Mouse (Mus musculus): ENCODE measurements around the gene Ppp1r15a. TPM values are rescaled to one million over a fixed set of nuclear protein-coding genes. Genes with fewer than 3 reads are reported as not detected.
A peak's percentile ranks its signal among the peaks of the same experiment; 100 is the strongest.

The Ppp1r15a gene
- polyA plus RNA-seq, 1 experiment: 119 TPM

DNA sequence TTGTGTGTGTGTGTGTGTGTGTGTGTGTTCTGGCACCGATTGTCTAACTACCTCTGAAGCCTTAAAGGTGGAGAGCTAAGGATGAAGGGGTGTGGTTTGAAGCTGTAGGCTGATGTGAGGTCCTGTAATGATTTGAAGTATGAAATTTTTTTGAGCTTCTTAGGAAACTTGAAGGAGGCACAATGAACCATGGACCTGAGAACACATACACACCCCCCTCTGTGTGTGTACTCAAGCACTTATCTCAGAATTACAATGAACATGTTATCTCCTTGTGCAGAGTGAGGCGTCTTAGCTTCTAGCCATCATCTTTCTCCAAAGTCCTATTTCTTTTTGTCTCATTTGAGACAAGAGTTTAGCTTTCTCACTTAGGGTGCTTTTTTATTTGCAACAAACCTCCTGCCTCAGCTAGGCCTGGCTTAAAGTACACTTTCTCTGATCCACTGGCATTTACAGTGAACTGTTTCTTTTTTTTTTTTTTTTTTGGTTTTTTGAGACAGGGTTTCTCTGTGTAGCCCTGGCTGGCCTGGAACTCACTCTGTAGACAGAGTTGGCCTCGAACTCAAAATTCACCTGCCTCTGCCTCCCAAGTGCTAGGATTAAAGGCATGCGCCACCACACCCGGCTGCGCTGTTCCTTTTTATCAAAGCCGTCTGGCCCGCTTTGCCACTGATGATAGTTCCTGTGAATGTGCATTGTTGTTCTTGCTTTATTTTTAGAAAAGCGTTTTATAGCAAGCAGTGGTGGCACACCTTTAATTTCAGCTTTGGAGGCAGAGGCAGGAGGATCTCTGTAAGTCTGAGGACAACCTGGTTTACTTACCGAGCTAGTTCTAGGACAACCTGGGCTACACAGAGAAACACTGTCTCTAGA lies 42.8 kb upstream of the Ppp1r15a start:
- H3K27ac ChIP-seq (ENCODE audit: insufficient read depth, low read length): peak overlapping the region; percentile 51
- no peak for DNase-seq (ENCODE audit: low read depth in 1 of 2, low spot score in 2 of 2)
- TF ChIP-seq POLR2A (IDR thresholded peaks at IDR 0.05; ENCODE audit: low read depth, low read length) (no peak), CTCF (IDR thresholded peaks at IDR 0.05; ENCODE audit: extremely low read depth, insufficient read depth, insufficient read length, insufficient replicate concordance) (no peak)
- H3K4me1 ChIP-seq (ENCODE audit: control insufficient read depth, insufficient read depth, insufficient read length): peaks cover 12% of the 10 kb centered on the region; the same call in 1 of the 2 replicates
- no peaks in the 10 kb centered on the region for H3K27me3 ChIP-seq (ENCODE audit: control insufficient read depth, insufficient read depth, low read length)
- H3K36me3 ChIP-seq (ENCODE audit: control insufficient read depth, insufficient read depth, low read length): no peaks in the 10 kb centered on the region
- WGBS: 70% methylated on average over 10 of the region's 10 CpGs
- no peak overlapping the region for H3K4me3 ChIP-seq (ENCODE audit: extremely low read depth, insufficient read depth, insufficient read length)

DNA sequence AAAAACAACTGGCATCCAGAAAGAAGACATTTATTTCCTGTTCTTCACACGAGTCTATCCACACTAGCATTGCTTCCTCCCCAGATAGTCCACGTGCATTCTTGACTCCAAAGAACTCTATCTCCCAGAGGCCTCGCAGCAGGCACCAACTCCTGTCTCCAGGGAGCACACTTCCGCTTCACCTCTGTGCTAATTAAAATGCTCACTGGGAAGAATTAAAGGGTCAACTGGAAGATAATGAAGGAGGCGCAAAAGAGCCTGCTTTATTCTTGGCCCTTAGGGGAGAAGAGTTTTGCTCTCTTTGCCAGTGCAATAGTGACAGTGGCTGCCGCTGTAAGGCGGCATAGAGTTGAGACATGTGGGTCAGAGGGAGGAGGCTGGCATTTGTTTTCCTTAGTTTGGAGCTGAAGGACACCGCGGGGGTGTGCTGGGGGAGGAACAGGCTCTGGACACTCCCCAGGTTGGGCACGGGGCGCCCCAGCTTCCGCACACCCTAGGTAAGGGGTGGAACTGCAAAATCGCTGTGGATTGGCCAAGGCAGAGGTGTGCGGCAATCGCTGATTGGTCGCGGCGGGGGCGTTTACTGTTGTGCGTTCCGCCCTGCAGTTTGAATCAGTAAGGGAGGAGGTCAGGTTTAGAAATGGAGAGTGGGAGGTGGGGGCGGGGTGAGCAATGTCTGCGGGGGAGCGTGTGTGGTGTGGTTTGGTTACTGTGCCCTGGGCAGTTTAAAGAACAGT lies 41.9 kb upstream of the Ppp1r15a start:
- Histone ChIP-seq H3K27ac (ENCODE audit: insufficient read depth, low read length) (peak overlapping the region; percentile 81), H3K36me3 (ENCODE audit: control insufficient read depth, insufficient read depth, low read length) (no peaks in the 10 kb centered on the region), H3K4me1 (ENCODE audit: control insufficient read depth, insufficient read depth, insufficient read length) (peaks cover 12% of the 10 kb centered on the region; the same call in 1 of the 2 replicates), H3K27me3 (ENCODE audit: control insufficient read depth, insufficient read depth, low read length) (no peaks in the 10 kb centered on the region), H3K4me3 (ENCODE audit: extremely low read depth, insufficient read depth, insufficient read length) (peak overlapping the region; percentile 57)
- WGBS: 1% methylated on average over 24 of the region's 24 CpGs
- TF ChIP-seq POLR2A (IDR thresholded peaks at IDR 0.05; ENCODE audit: low read depth, low read length): no peak; the same call in 1 of the 2 replicates
- TF ChIP-seq CTCF (IDR thresholded peaks at IDR 0.05; ENCODE audit: extremely low read depth, insufficient read depth, insufficient read length, insufficient replicate concordance): no peak
- DNase-seq (ENCODE audit: low read depth in 1 of 2, low spot score in 2 of 2): peak; percentile 72 to 87

DNA sequence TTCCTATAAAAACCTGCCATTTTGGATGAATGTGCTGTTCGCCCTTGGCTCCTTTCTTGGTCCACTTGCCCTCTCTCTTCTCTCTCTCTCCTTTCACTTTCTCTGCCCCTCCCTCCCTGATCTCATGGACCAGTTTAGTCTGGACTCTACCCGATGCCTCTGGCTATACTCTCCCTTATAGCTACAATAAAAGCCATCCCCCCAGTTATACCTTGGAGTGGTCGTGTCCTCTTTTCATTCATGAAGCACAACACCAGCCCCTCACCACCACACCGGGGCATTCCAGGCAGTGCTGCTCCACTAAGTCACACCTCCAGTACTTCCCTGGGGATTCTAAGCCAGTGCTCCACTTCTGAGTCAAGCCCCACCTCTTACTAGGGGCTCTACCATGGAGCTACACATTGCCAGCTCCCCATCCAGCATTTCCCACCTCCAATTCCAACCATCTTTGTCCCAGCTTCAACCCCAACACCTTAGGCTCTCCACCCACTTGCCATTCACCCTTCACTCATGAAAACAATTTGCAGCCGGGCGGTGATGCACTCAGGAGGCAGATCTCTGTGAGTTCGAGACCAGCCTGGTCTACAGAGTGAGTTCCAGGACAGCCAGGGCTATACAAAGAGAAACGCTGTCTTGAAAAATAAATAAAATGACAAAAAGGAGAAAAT lies 41.2 kb upstream of the Ppp1r15a start:
- no peak for DNase-seq (ENCODE audit: low read depth in 1 of 2, low spot score in 2 of 2)
- Histone ChIP-seq H3K27me3 (ENCODE audit: control insufficient read depth, insufficient read depth, low read length) (no peaks in the 10 kb centered on the region), H3K36me3 (ENCODE audit: control insufficient read depth, insufficient read depth, low read length) (no peaks in the 10 kb centered on the region), H3K4me1 (ENCODE audit: control insufficient read depth, insufficient read depth, insufficient read length) (peaks cover 12% of the 10 kb centered on the region; the same call in 1 of the 2 replicates), H3K27ac (ENCODE audit: insufficient read depth, low read length) (no peak overlapping the region), H3K4me3 (ENCODE audit: extremely low read depth, insufficient read depth, insufficient read length) (no peak overlapping the region)
- TF ChIP-seq CTCF (IDR thresholded peaks at IDR 0.05; ENCODE audit: extremely low read depth, insufficient read depth, insufficient read length, insufficient replicate concordance) (no peak), POLR2A (IDR thresholded peaks at IDR 0.05; ENCODE audit: low read depth, low read length) (no peak)
- 85% methylated on average over 8 of the region's 8 CpGs for WGBS

DNA sequence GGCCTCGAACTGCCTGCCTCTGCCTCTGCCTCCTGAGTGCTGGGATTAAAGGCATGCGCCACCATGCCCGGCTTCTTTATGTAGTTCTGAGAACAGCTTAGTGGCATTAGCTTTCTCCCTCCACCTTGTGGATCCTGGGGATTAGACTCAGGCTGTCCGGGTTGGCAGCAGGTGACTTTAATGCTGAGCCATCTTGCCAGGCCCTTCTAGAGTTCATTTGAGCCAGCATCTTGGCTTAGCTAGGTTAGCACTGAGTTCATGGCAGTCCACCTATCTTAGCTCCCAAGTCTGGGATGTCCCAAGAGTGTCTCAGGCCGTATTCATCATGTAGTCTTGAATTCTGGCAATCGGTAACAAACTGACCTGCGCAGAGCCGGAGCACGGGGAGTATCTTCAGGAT lies 39.4 kb upstream of the Ppp1r15a start:
- Histone ChIP-seq H3K4me3 (ENCODE audit: extremely low read depth, insufficient read depth, insufficient read length) (no peak overlapping the region), H3K27ac (ENCODE audit: insufficient read depth, low read length) (no peak overlapping the region), H3K27me3 (ENCODE audit: control insufficient read depth, insufficient read depth, low read length) (no peaks in the 10 kb centered on the region), H3K36me3 (ENCODE audit: control insufficient read depth, insufficient read depth, low read length) (no peaks in the 10 kb centered on the region), H3K4me1 (ENCODE audit: control insufficient read depth, insufficient read depth, insufficient read length) (peaks cover 9% of the 10 kb centered on the region; the same call in 1 of the 2 replicates)
- TF ChIP-seq CTCF (IDR thresholded peaks at IDR 0.05; ENCODE audit: extremely low read depth, insufficient read depth, insufficient read length, insufficient replicate concordance) (no peak), POLR2A (IDR thresholded peaks at IDR 0.05; ENCODE audit: low read depth, low read length) (no peak)
- DNase-seq (ENCODE audit: low read depth in 1 of 2, low spot score in 2 of 2): no peak
- WGBS: 96% methylated on average over 9 of the region's 9 CpGs

DNA sequence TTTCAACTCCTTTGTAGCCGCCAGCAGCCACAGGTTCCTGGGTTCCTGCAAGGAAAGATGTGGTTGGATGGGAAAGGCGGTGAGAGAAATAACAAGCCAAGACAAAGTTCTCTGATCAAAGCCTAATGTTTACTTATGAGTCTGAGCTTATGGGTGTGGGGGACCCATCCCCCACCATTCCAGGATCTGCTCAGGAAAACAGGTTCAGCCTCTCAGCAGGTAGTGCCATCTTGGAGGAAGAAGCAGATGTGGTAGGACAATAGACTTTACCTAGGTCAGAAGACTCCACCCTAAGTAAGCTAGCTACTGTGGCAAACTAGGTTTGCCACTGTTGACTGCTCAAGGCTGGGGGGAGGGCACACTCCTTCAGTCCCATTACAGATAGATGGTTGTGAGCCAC lies 38.7 kb upstream of the Ppp1r15a start:
- WGBS: 95% methylated on average over 2 of the region's 2 CpGs
- no peak overlapping the region for H3K4me3 ChIP-seq (ENCODE audit: extremely low read depth, insufficient read depth, insufficient read length)
- H3K36me3 ChIP-seq (ENCODE audit: control insufficient read depth, insufficient read depth, low read length): no peaks in the 10 kb centered on the region
- DNase-seq (ENCODE audit: low read depth in 1 of 2, low spot score in 2 of 2): no peak
- H3K27me3 ChIP-seq (ENCODE audit: control insufficient read depth, insufficient read depth, low read length): no peaks in the 10 kb centered on the region
- H3K4me1 ChIP-seq (ENCODE audit: control insufficient read depth, insufficient read depth, insufficient read length): peaks cover 8% of the 10 kb centered on the region; the same call in 1 of the 2 replicates
- H3K27ac ChIP-seq (ENCODE audit: insufficient read depth, low read length): no peak overlapping the region
- TF ChIP-seq POLR2A (IDR thresholded peaks at IDR 0.05; ENCODE audit: low read depth, low read length): no peak
- TF ChIP-seq CTCF (IDR thresholded peaks at IDR 0.05; ENCODE audit: extremely low read depth, insufficient read depth, insufficient read length, insufficient replicate concordance): no peak

DNA sequence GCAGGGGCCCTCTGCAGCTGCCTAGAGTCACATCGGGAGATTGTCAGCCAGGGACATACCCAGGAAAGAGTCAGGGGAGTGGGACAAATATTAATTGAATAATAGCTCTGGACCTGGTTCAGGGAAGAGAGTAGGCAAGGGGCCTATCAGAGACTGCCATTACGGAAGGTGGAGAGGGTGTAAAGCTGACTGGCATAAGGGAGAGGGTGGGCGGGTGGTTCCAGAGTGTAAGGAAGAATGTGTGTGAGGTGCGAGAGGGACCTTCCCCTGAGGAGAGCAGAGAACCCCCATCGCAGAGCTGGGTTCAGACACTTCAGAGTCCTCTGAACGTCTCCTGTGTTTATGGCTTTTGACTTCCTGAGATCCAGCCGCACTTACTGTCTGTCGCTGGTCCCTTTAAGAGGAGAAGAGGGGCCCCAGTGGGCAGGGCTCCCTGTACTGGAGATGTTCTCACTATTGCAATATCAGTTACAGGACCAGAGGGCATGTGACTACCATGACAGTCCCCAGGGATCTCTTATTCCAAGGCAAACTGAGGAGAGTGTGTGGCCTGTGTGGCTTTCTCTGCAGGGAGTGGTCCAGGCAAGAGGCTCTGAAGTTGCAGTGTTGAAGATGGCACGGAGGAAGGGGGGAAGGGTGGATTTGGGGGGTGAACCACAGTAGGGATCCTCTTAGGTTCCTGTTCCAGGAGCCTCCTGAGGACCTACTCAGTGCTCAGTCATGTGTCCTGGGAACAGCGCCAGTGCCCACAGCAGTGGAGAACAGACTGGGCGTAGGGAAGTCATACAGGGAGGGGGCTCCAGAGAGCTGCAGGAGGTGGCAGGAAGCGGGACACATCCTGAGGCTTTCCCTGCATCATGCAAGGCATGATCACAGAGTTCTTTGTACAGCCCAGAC lies 35.8 kb upstream of the Ppp1r15a start:
- no peak overlapping the region for H3K27ac ChIP-seq (ENCODE audit: insufficient read depth, low read length)
- H3K36me3 ChIP-seq (ENCODE audit: control insufficient read depth, insufficient read depth, low read length): no peaks in the 10 kb centered on the region
- DNase-seq (ENCODE audit: low read depth in 1 of 2, low spot score in 2 of 2): no peak
- no peak overlapping the region for H3K4me3 ChIP-seq (ENCODE audit: extremely low read depth, insufficient read depth, insufficient read length)
- TF ChIP-seq CTCF (IDR thresholded peaks at IDR 0.05; ENCODE audit: extremely low read depth, insufficient read depth, insufficient read length, insufficient replicate concordance): no peak
- no peak for TF ChIP-seq POLR2A (IDR thresholded peaks at IDR 0.05; ENCODE audit: low read depth, low read length)
- 40% methylated on average over 12 of the region's 12 CpGs for WGBS
- H3K4me1 ChIP-seq (ENCODE audit: control insufficient read depth, insufficient read depth, insufficient read length): 0 out of 2 replicates have a peak, but pooled peaks cover 7% of the 10 kb centered on the region
- H3K27me3 ChIP-seq (ENCODE audit: control insufficient read depth, insufficient read depth, low read length): no peaks in the 10 kb centered on the region
